Mouse (Mus musculus) heart, embryonic 14.5 days (tissue): ENCODE measurements at regions not wholly inside any gene's neighbourhood (a gene's known extent, or its start where the extent isn't known, plus 50 kb on each side); places are given as distances from the start of the nearest gene placed in this dataset.
"Not testable (repeated sequence)": the region's sequence is repeated elsewhere in the genome, so short reads cannot be mapped to it uniquely, and the experiment has no call there.

ENCODE experiments used
- ATAC-seq: fragments of 200-750 bp; cut with Nextera tagmentation; 2 replicates; pipeline ENCODE4 v1.8.0; 2017; ENCODE audit warnings: low read depth, moderate TSS enrichment; ENCODE audit not compliant: insufficient number of reproducible peaks, insufficient read depth, low FRiP score
- H3K27ac ChIP-seq, 2 experiments: fragments of 200-500 bp in 1 of 2; fragments of 300-500 bp in 1 of 2; sonication (generic) in 1 of 2; replicated peaks in 1 of 2; 2 replicates each; pipeline ENCODE4 v1.5.1; 2012 to 2014; ENCODE audit warnings: low read depth in 2 of 2, low read length in 2 of 2, control low read depth in 1 of 2, mild to moderate bottlenecking in 1 of 2, mixed read lengths in 1 of 2; ENCODE audit not compliant: control insufficient read depth in 1 of 2, insufficient read depth in 1 of 2
- H3K27me3 ChIP-seq: fragments of 300-500 bp; sonication (generic); 2 replicates; pipeline ENCODE4 v1.6.1; 2014; ENCODE audit warnings: mild to moderate bottlenecking, low read length, control low read depth; ENCODE audit not compliant: control insufficient read depth, insufficient read depth
- H3K36me3 ChIP-seq: fragments of 300-500 bp; sonication (generic); 2 replicates; pipeline ENCODE4 v1.6.1; 2014; ENCODE audit warnings: mild to moderate bottlenecking, control low read depth, low read length, mixed read lengths; ENCODE audit not compliant: control insufficient read depth, insufficient read depth
- H3K4me1 ChIP-seq, 2 experiments: fragments of 200-500 bp in 1 of 2; fragments of 300-500 bp in 1 of 2; sonication (generic) in 1 of 2; 2 replicates each; pipeline ENCODE4 v1.6.1; 2012 to 2014; ENCODE audit warnings: low read length in 2 of 2, control low read depth in 1 of 2, mixed read lengths in 1 of 2; ENCODE audit not compliant: control insufficient read depth in 2 of 2, insufficient read depth in 2 of 2
- H3K4me2 ChIP-seq: fragments of 300-500 bp; sonication (generic); 2 replicates; pipeline ENCODE4 v1.6.1; 2014; ENCODE audit warnings: mild to moderate bottlenecking, low read length
- H3K4me3 ChIP-seq, 2 experiments: fragments of 200-500 bp in 1 of 2; fragments of 300-500 bp in 1 of 2; sonication (generic) in 1 of 2; 2 replicates each; pipeline ENCODE4 v1.5.1; 2012 to 2014; ENCODE audit warnings: low read length in 2 of 2, mild to moderate bottlenecking in 2 of 2, control low read depth in 1 of 2, low read depth in 1 of 2, moderate library complexity in 1 of 2; ENCODE audit not compliant: control insufficient read depth in 1 of 2, insufficient read depth in 1 of 2
- H3K9ac ChIP-seq: fragments of 300-500 bp; sonication (generic); 2 replicates; pipeline ENCODE4 v1.6.1; 2014; ENCODE audit warnings: mild to moderate bottlenecking, low read length
- H3K9me3 ChIP-seq: fragments of 300-500 bp; sonication (generic); 2 replicates; pipeline ENCODE4 v1.6.1; 2016; ENCODE audit warnings: low read length, control low read depth; ENCODE audit not compliant: control insufficient read depth
- WGBS: fragments of 180-500 bp; shearing (Covaris S2); extraction: QIAGEN DNeasy Blood & Tissue Kit; methylation state at CpG from one replicate; pipeline ENCODE4 v1.1.7; 2014; 5-methylcytosine and 5-hydroxymethylcytosine counted together

- Histone ChIP-seq H3K9ac (no peak overlapping the region), H3K4me1 (0 out of 4 replicates have a peak, but pooled peaks cover 0 to 2% of the 10 kb centered on the region in 2 experiments), H3K36me3 (no peaks in the 10 kb centered on the region), H3K27ac (no peak overlapping the region), H3K4me3 (no peak overlapping the region), H3K4me2 (no peak overlapping the region), H3K27me3 (no peaks in the 10 kb centered on the region), H3K9me3 (no peaks in the 10 kb centered on the region)
- 92% methylated on average over 1 of the region's 1 CpGs for WGBS
- ATAC-seq = no peak
Measured at GRCm38 (mm10) chr16:15185714-15186113, 131.5 kb upstream of the Gm21897 start.

- Histone ChIP-seq H3K36me3 (no peaks in the 10 kb centered on the region), H3K4me3 (no peak overlapping the region), H3K9ac (no peak overlapping the region), H3K4me1 (peaks cover 5 to 14% of the 10 kb centered on the region in 2 experiments; a peak in 3 of 4 replicates), H3K9me3 (no peaks in the 10 kb centered on the region), H3K27me3 (no peaks in the 10 kb centered on the region), H3K4me2 (no peak overlapping the region), H3K27ac (peak overlapping the region; percentile 44 to 54)
- ATAC-seq = no peak
- WGBS = 39% methylated on average over 6 of the region's 6 CpGs
Measured at GRCm38 (mm10) chr16:15194926-15195711, 122.1 kb upstream of the Gm21897 start.

- not testable (repeated sequence) for H3K9me3 ChIP-seq, H3K36me3 ChIP-seq, H3K9ac ChIP-seq, H3K4me2 ChIP-seq, H3K27me3 ChIP-seq, H3K4me3 ChIP-seq, ATAC-seq
- 91% methylated on average over 5 of the region's 12 CpGs for WGBS
- Histone ChIP-seq H3K27ac (peak overlapping the region; percentile 44 to 54), H3K4me1 (peaks cover 3 to 14% of the 10 kb centered on the region in 2 experiments; a peak in 3 of 4 replicates)
Measured at GRCm38 (mm10) chr16:15195931-15196330, 121.3 kb upstream of the Gm21897 start.

- Histone ChIP-seq H3K27me3 (no peaks in the 10 kb centered on the region), H3K9ac (no peak overlapping the region), H3K4me2 (no peak overlapping the region), H3K9me3 (no peaks in the 10 kb centered on the region), H3K4me3 (no peak overlapping the region), H3K4me1 (peaks cover 3 to 14% of the 10 kb centered on the region in 2 experiments; a peak in 3 of 4 replicates), H3K36me3 (no peaks in the 10 kb centered on the region), H3K27ac (no peak overlapping the region)
- no peak for ATAC-seq
Measured at GRCm38 (mm10) chr16:15196855-15197254, 120.4 kb upstream of the Gm21897 start.

- no peak overlapping the region for H3K27ac ChIP-seq
- H3K27me3 ChIP-seq = no peaks in the 10 kb centered on the region
- no peak for ATAC-seq
- H3K4me2 ChIP-seq = no peak overlapping the region
- no peaks in the 10 kb centered on the region for H3K36me3 ChIP-seq
- no peaks in the 10 kb centered on the region for H3K4me1 ChIP-seq
- no peak overlapping the region for H3K9ac ChIP-seq
- H3K9me3 ChIP-seq = no peaks in the 10 kb centered on the region
- no peak overlapping the region for H3K4me3 ChIP-seq
- WGBS = 80% methylated on average over 2 of the region's 2 CpGs
Measured at GRCm38 (mm10) chr16:15215921-15216320, 101.3 kb upstream of the Gm21897 start.

GRCm38 (mm10) chr16:15220961-15221547 lies 96.2 kb upstream of the Gm21897 start:
- Histone ChIP-seq H3K27ac (no peak overlapping the region), H3K4me2 (no peak overlapping the region), H3K9me3 (no peaks in the 10 kb centered on the region), H3K36me3 (no peaks in the 10 kb centered on the region), H3K27me3 (no peaks in the 10 kb centered on the region), H3K9ac (no peak overlapping the region), H3K4me3 (no peak overlapping the region), H3K4me1 (no peaks in the 10 kb centered on the region)
- no peak for ATAC-seq
- 72% methylated on average over 4 of the region's 4 CpGs for WGBS

DNA sequence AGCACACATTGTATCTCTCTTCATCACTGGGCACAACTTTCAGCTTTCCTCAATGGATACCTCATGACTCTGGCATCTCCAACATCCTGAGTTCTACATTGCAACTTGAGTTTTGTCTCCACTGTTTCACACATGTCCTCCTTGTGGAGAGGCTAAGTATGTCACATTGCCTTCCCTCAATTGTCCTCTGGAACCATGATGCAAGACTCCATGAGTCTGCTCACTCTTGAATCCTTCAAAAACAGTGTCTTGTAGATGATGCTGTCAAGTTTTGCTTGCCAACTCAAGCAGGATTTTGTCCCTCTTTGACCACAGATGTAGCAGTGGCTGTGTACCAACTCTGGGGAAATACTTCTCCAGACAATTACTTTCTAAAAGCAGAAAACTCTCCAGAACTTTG lies 79.4 kb upstream of the Gm21897 start:
- H3K4me2 ChIP-seq = no peak overlapping the region
- H3K27ac ChIP-seq = no peak overlapping the region
- no peak for ATAC-seq
- H3K9me3 ChIP-seq = no peaks in the 10 kb centered on the region
- no peaks in the 10 kb centered on the region for H3K27me3 ChIP-seq
- no peak overlapping the region for H3K9ac ChIP-seq
- H3K4me3 ChIP-seq = no peak overlapping the region
- no peaks in the 10 kb centered on the region for H3K36me3 ChIP-seq
- H3K4me1 ChIP-seq = no peaks in the 10 kb centered on the region
